Mouse (Mus musculus) stomach, postnatal 0 days (tissue): Measurements from ENCODE around the gene Hpdl. TPM values are rescaled to one million over a fixed set of nuclear protein-coding genes. Genes with fewer than 3 reads are reported as not detected.

ENCODE experiments used
- ATAC-seq: fragments of 200-750 bp; cut with Nextera tagmentation; 2 replicates; pipeline ENCODE4 v1.8.0; 2017; ENCODE audit not compliant: low FRiP score, low TSS enrichment
- DNase-seq: peaks from one replicate; pipeline ENCODE4 v3.0.0-alpha.2; 2016; ENCODE audit warnings: low spot score
- H3K27ac ChIP-seq: fragments of 300-500 bp; sonication (generic); replicated peaks from 2 replicates; pipeline ENCODE4 v1.5.1; 2014; ENCODE audit warnings: mild to moderate bottlenecking, control low read depth
- H3K27me3 ChIP-seq: fragments of 300-500 bp; sonication (generic); 2 replicates; pipeline ENCODE4 v1.6.1; 2014; ENCODE audit warnings: low read length; ENCODE audit not compliant: control insufficient read depth, insufficient read depth
- H3K36me3 ChIP-seq: fragments of 300-500 bp; sonication (generic); 2 replicates; pipeline ENCODE4 v1.6.1; 2014; ENCODE audit warnings: low read length, mixed read lengths; ENCODE audit not compliant: control insufficient read depth, insufficient read depth
- H3K4me1 ChIP-seq: fragments of 300-500 bp; sonication (generic); replicated peaks from 2 replicates; pipeline ENCODE4 v1.6.1; 2014; ENCODE audit warnings: antibody characterized with exemption; ENCODE audit not compliant: control insufficient read depth, insufficient read depth
- H3K4me2 ChIP-seq: fragments of 300-500 bp; sonication (generic); replicated peaks from 2 replicates; pipeline ENCODE4 v1.6.1; 2014; ENCODE audit warnings: low read depth, mild to moderate bottlenecking, control low read depth, moderate library complexity
- H3K4me3 ChIP-seq: fragments of 300-500 bp; sonication (generic); 2 replicates; pipeline ENCODE4 v1.5.1; 2014; ENCODE audit warnings: low read depth, low read length, control low read depth
- H3K9ac ChIP-seq: fragments of 300-500 bp; sonication (generic); 2 replicates; pipeline ENCODE4 v1.6.1; 2014; ENCODE audit warnings: mild to moderate bottlenecking, low read length, control low read depth, mixed read lengths
- H3K9me3 ChIP-seq: fragments of 300-500 bp; sonication (generic); 2 replicates; pipeline ENCODE4 v1.6.1; 2016; ENCODE audit warnings: low read length; ENCODE audit not compliant: control insufficient read depth
- CTCF ChIP-seq: IDR thresholded peaks from 2 replicates; pipeline ENCODE4 v1.5.1; 2016; ENCODE audit warnings: antibody characterized with exemption, low read depth, mild to moderate bottlenecking, moderate library complexity
- EP300 ChIP-seq: optimal IDR thresholded peaks from 2 replicates; pipeline ENCODE3; 2016; ENCODE audit warnings: antibody characterized with exemption
- WGBS: fragments of 180-500 bp; shearing (Covaris S2); extraction: QIAGEN DNeasy Blood & Tissue Kit; methylation state at CpG from one replicate; pipeline ENCODE4 v1.1.7; 2014; 5-methylcytosine and 5-hydroxymethylcytosine counted together
- polyA plus RNA-seq: library from polyadenylated mRNA; unstranded; fragments of >200 nt; fragmentation: Nextera tagmentation; extraction: Ambion mirVana; gene quantifications from 2 replicates; pipeline ENCODE4 v1.2.1, GENCODE M21; 2015

Gene Hpdl
- polyA plus RNA-seq: 0.51 and 0.85 TPM in 2 replicates

DNA sequence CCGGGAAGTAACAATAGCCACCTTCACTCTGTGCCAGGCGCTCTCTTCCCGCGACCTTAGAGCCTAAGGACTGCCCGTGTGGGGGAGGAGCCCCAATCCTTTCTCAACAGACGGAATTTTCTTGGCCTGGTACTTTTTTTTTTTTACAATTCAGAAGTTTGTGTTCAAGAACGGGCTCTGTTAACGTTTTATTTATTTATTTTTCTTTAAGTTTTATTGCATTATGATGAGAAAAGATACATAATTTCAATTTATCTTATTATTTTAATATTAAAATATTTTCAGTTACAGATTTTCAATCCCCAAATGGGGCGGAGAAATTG is at the start of gene Hpdl:
TSS of gene Hpdl (minus strand) at position 14 of the 323 bp plus-strand sequence.
- Histone ChIP-seq H3K27me3 (0 out of 2 replicates have a peak, but pooled peaks cover 2% of the 10 kb centered on the region), H3K4me2 (peak within 1 kb of the TSS; percentile 93), H3K36me3 (no peaks in the 10 kb centered on the region; the same call in 1 of the 2 replicates), H3K9ac (peak within 1 kb of the TSS; percentile 38; the same call in 1 of the 2 replicates), H3K4me3 (peak within 1 kb of the TSS; percentile 45), H3K9me3 (no peaks in the 10 kb centered on the region), H3K27ac (no peak within 1 kb of the TSS), H3K4me1 (no peaks in the 10 kb centered on the region; the same call in 1 of the 2 replicates)
- TF ChIP-seq CTCF (no peak), EP300 (no peak)
- ATAC-seq (no peak), DNase-seq (no peak)
- 10% methylated on average over 9 of the region's 9 CpGs for WGBS

DNA sequence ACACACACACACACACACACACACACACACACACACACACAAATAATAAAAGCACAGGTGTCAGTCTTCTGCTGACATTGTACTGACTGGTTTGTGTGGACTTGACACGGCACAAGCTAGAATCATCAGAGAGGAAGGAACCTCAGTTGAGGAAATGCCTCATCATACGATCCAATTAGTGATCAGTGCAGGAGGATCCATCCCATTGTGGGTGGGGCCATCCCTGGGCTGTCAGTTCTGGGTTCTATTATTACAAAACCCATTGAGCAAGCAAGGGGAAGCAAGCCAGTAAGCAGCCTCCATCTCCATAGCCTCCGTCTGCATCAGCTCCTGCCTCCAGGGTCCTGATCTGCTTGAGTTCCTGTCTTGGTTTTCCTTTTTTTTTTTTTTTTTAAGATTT is 48.4 kb upstream of the Hpdl start:
- H3K27me3 ChIP-seq: no peaks in the 10 kb centered on the region
- H3K4me1 ChIP-seq: no peaks in the 10 kb centered on the region
- DNase-seq: no peak
- WGBS: 60% methylated on average over 3 of the region's 3 CpGs
- no peak overlapping the region for H3K4me3 ChIP-seq
- no peak overlapping the region for H3K27ac ChIP-seq
- TF ChIP-seq CTCF: no peak
- TF ChIP-seq EP300: no peak
- ATAC-seq: no peak
- no peak overlapping the region for H3K9ac ChIP-seq
- H3K36me3 ChIP-seq: no peaks in the 10 kb centered on the region
- H3K4me2 ChIP-seq: no peak overlapping the region
- H3K9me3 ChIP-seq: no peaks in the 10 kb centered on the region

DNA sequence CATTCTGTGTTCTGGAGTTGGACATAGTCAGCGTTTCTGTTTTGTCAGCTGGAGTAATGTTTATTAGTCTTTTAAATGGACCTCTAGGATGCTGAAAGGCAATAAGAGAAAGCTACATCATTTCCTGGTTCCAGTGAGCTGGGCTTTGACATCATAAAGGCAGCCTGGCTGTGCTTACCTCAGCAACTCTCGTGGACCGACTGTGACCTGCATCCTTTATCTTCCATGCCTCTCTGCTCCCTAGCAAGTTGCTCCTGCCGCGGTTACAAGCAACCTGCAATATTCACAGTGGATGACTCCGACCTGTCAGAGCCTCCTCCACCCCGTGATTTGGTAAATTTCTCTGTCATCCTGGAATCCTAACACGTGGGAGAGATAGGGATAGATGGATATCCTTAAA is 40.5 kb upstream of the Hpdl start:
- no peaks in the 10 kb centered on the region for H3K27me3 ChIP-seq
- TF ChIP-seq CTCF (no peak), EP300 (no peak)
- no peak overlapping the region for H3K4me2 ChIP-seq
- H3K9ac ChIP-seq: no peak overlapping the region
- no peaks in the 10 kb centered on the region for H3K4me1 ChIP-seq
- no peaks in the 10 kb centered on the region for H3K36me3 ChIP-seq
- DNase-seq (no peak), ATAC-seq (no peak)
- H3K27ac ChIP-seq: no peak overlapping the region
- 63% methylated on average over 8 of the region's 8 CpGs for WGBS
- no peaks in the 10 kb centered on the region for H3K9me3 ChIP-seq
- no peak overlapping the region for H3K4me3 ChIP-seq

DNA sequence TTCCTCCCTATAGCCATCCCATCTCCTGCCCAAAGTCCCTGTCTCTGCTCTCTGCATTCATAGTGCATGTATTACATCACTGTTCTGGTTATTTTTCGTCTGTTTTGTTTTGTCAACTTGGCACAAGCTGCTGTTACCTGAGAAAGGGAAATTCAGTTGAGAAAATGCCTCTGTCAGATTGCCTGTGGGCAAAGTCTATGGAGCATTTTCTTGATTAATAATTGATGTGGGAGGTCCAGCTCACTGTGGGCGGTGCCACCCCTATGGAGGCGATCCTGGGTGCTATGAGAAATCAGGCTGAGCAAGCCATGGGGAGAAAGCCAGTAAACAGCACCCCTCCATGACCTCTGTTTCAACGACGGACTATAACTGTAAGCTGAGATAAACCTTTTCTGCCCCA is 38.2 kb upstream of the Hpdl start:
- H3K4me2 ChIP-seq: no peak overlapping the region
- H3K9ac ChIP-seq: no peak overlapping the region
- H3K36me3 ChIP-seq: no peaks in the 10 kb centered on the region
- no peaks in the 10 kb centered on the region for H3K9me3 ChIP-seq
- no peaks in the 10 kb centered on the region for H3K4me1 ChIP-seq
- WGBS: 56% methylated on average over 5 of the region's 5 CpGs
- TF ChIP-seq CTCF (no peak), EP300 (no peak)
- ATAC-seq (no peak), DNase-seq (no peak)
- H3K4me3 ChIP-seq: no peak overlapping the region
- no peaks in the 10 kb centered on the region for H3K27me3 ChIP-seq
- H3K27ac ChIP-seq: no peak overlapping the region

DNA sequence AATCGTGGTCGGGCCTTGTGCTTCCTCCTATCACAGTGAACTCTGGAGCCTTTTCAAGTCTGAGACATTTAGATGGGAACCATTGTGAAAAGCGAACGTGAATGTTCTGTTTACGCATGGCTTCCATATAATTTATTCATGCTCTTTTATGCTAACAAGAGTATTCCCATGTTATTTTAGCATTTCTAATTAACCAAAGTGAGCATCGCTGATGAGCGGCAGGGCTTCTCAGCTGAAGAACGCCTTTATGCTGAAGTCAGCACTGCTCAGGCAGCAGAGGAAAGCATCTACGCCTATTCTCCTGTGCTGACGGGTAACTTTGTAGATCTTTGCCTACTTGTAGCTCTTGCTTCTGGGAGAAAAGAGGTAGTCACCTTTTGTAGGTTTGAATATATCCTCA is 35.7 kb upstream of the Hpdl start:
- no peak overlapping the region for H3K27ac ChIP-seq
- DNase-seq (no peak), ATAC-seq (no peak)
- TF ChIP-seq EP300: no peak
- no peak for TF ChIP-seq CTCF
- no peaks in the 10 kb centered on the region for H3K4me1 ChIP-seq
- H3K9me3 ChIP-seq: no peaks in the 10 kb centered on the region
- H3K9ac ChIP-seq: no peak overlapping the region
- no peaks in the 10 kb centered on the region for H3K36me3 ChIP-seq
- H3K4me3 ChIP-seq: no peak overlapping the region
- no peaks in the 10 kb centered on the region for H3K27me3 ChIP-seq
- no peak overlapping the region for H3K4me2 ChIP-seq
- WGBS: 85% methylated on average over 10 of the region's 10 CpGs

DNA sequence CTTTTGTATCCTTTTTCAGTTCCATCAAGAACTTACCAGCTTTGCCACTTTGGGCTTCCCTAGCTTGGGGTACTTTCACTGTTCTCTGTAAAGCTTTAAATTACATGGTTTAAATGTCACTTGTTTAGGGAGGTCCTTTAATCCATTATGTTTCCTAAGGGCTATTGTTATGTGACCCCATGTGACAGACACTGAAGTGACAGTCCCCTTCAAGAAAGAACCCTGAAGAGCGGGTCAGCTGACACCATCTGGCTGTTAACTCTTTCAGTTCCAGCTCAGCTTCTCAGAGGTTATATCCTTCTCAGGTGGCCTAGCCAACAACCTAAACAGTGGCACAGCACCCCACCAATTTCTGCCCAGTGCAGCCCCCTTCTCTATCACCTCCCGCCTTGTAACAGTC is 32.8 kb upstream of the Hpdl start:
- H3K4me1 ChIP-seq: no peaks in the 10 kb centered on the region
- ATAC-seq (no peak), DNase-seq (no peak)
- no peaks in the 10 kb centered on the region for H3K9me3 ChIP-seq
- no peak overlapping the region for H3K9ac ChIP-seq
- H3K36me3 ChIP-seq: no peaks in the 10 kb centered on the region
- no peak overlapping the region for H3K4me2 ChIP-seq
- H3K4me3 ChIP-seq: no peak overlapping the region
- WGBS: 31% methylated on average over 2 of the region's 2 CpGs
- H3K27me3 ChIP-seq: no peaks in the 10 kb centered on the region
- TF ChIP-seq CTCF: no peak
- no peak for TF ChIP-seq EP300
- H3K27ac ChIP-seq: no peak overlapping the region
